Mouse (Mus musculus): Measurements from ENCODE around the gene Birc3.
"Not testable (repeated sequence)": the region's sequence is repeated elsewhere in the genome, so short reads cannot be mapped to it uniquely, and the experiment has no call there.

The Birc3 gene

DNA sequence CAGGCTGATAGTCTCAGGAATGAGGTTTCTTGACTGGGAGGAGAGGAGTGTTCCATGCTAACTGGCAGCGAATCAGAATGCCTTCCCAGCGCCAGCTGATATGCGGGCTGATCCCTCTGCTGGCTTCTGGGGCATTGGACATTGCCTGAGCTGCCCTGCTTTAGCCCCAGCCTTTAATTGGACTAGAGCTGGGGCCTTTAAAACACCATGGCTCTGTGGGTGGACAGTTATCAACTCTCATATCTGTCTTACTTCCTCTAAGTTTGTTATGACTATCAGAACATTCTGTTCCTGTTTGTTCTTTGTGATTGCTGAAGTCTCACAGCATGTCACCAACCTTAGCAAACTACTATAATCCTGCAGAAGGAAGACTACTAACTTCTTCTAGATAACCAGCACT, 5.0 kb downstream of the Birc3 start:
- no peak for DNase-seq (ENCODE audit: low read depth, low spot score)

DNA sequence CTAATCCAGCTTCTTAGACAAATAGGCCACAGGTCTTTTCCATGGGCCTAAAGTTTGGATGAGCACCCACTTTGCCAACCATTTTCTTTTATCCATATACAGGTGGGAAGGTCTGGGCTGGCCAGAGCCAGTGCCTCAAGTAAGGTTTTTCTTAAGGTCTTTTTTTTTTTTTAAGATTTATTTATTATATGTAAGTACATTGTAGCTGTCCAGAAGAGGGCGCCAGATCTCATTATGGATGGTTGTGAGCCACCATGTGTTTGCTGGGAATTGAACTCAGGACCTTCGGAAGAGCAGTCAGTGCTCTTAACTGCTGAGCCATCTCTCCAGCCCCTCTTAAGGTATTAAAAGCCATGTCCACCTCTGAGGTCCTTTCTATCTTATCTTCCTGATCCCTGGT, 6.0 kb downstream of the Birc3 start:
- DNase-seq (ENCODE audit: low read depth, low spot score) = not testable (repeated sequence)

DNA sequence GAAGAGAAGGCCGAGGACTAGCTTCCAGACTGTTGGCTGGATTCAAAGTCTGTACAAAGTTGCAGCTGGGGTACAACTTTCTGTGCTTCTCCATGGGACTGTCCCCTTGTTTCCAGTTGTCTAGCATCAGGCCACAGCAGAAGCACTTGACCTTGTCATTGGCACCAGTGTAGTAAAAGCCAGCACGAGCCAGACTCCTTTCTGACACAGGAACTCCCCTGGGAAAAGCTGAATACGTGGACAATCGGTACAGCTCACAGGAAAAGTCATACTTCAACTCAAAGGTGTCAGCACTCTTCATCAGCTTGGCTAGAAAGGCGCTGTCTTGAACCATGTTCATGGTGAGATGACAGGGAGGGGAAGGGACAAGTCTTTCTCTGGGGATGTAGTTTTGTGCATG, 12.0 kb downstream of the Birc3 start:
- no peak for DNase-seq (ENCODE audit: low read depth, low spot score)

DNA sequence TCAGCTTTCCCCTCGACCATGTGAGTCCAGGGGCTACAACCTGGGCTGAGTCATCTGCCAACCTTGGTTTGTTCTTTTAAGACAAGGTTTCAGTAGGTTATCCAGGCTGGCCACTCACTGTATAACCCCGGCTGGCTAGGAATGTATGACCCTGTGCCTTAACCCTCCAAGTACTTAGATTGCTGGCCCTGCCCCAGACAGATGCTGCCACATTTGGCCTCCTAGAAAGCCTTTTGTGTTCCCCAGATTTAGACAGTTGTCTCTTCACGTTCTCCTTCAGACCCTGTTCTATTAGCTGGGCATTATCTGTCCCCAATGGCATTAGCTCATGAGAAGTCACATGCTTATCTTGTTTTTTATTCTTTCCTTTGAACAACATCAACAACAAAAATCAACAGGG, 17.1 kb downstream of the Birc3 start:
- DNase-seq (ENCODE audit: low read depth, low spot score) = no peak

DNA sequence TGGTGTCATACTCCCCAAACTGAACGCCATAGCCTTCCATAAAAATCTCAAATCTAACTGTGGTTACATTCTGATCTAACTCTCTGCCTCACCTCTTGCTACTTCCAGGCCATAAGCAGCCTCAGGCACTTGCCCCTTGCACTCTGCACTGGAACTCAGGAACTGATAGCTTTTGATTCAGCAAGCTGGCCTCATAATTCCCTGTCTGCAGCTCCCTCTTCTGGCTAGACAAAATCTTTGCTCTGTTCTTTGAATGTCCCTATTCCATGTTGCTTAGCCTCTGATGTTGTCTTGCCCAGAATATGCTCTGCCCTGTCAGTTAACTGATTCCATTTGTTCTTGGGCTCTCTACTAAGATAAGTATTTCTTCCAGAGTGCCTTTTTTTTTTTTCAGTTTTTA, 17.6 kb downstream of the Birc3 start:
- DNase-seq (ENCODE audit: low read depth, low spot score) = no peak

DNA sequence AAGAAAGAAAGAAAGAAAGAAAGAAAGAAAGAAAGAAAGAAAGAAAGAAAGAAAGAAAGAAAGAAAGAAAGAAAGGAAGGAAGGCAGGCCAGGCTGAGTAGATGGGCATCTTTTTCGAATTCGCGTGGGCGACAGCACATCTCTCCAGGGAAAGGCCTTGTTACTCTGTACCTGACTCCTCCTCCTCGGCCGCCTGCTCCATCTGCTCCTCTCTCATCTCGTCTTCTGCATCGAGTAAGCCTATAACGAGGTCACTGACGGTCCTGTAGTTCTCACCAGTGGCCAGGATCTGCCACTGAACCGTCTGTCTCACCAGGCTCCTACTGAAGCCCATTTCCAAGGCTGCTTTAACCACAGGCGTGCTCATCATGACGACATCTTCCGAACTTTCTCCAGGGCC, 18.8 kb downstream of the Birc3 start:
- not testable (repeated sequence) for DNase-seq (ENCODE audit: low read depth, low spot score)

DNA sequence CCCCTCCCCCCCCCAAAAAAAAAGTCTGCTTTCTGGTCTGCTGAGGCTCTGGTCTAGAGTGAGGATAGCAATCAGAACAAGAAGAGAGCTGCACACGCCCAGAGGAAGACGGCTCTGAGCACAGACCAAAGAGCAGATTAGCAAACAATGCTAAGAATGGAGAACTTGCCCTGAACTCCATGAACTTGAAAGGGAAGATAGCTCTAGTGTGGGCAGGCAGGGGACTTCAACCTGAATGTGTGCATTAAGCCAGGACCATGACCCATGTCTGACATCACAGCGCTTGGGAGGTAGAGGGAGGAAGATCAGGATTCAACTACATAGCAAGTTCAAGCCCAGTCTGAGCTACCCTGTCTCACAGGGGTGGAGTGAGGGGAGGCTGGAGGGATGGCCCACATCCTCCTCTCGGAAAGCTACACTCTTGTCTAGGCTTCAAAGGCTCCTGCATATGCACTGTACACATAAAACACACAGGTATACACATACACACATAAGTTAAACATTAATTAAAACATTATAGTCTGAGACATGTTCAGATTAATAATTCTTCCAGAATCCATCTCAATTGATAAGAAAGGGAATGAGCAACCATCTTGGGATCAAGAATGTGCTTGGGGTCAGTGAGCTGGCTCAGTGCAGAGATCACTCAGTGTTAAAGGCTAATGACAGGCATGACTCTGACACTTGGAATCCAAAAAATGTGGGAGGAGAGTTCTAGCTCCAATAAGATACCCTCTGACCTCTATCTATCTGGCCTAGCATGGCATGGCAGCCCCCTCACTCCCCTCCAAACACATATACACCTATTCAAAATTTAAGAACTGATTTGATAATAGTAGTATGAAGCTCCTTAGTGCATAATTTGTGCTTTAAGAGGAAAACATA, 20.4 kb downstream of the Birc3 start:
- no peak for DNase-seq (ENCODE audit: low read depth, low spot score)

DNA sequence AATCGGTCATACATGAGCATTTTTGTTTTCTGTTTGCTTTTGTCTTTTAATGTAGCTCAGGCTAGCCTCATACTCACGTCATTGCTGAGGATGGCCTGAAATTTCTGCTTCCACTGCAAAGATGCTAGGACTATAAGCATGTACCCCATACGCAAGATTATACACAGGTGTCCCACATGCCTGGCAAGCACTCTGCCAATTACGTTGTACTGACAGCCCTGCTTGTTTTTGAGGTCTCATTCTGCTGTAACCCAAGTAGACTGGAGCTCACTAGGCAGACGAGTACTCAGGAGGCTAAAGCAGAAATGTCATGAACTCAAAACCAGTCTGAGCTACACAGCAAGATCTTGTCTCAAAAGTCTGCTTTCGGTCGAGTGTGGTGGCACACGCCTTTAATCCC, 21.1 kb downstream of the Birc3 start:
- no peak for DNase-seq (ENCODE audit: low read depth, low spot score)

DNA sequence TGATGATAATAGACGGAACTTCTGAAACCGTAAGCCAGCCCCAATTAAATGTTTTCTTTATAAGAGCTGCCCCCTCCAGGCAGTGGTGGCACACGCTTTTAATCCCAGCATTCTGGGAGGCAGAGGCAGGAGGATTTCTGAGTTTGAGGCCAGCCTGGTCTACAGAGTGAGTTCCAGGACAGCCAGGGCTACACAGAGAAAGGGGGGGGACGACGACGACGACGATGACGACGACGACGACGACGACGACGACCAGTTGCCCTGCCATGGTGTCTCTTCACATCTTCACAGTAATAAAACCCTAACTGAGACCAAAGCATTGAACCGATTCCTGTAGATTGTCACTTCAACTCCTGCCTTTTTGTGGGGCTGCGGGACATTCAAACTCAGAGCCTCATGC, 24.8 kb downstream of the Birc3 start:
- no peak for DNase-seq (ENCODE audit: low read depth, low spot score)

DNA sequence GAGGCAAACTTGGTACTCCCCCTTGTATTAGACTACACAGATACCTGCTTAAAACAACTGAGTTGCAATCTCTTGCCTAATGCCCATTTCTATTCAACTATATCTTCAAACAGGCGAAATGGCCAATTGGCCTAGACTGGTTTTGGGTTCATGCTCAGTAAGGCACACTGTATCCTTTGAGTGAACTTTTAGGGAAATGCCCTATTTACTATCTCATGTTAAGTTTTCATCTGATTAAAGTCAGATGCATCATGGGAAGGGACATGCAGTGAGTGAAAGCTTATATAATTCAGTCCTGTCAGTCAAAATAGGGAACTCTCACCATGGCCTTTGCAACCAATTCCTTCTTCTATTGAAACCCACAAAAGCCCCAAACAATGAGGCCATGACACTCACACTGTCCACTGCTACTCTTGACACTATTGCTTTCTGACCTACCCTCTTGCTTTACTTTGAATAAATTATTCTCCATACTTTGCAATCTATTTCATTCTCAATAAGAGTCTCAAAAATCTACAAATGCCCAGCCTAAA, 26.3 kb downstream of the Birc3 start:
- DNase-seq (ENCODE audit: low read depth, low spot score) = no peak

DNA sequence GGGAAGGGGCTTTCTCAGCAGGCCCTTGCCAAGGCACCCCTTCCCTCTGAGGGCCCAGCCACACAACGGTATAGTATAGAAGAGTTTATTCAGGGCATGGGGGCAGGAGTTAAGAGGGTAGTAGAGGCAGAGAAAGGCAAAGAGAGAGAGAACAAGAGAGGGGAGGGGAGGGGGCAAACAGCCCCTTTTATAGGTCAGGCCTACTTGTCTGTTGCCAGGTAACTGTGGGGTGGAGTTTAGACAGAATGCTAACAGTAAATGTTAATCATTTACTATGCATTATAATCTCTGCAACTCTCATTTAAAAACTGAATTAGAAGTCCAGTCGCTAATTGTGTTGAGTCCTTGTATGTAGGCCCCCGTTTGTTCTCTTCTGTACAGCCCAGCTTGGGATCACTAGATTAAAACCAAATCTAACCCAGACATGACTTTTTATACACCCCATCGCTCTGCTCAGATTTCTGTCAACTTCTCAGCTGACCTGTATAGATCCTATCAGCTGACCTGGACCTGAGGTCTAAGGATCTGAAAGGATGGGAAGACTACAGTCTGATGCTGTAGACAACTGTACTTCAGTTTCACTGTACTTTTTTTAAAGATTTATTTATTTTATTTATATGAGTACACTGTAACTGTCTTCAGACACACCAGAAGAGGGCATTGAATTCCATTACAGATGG, 27.6 kb downstream of the Birc3 start:
- DNase-seq (ENCODE audit: low read depth, low spot score) = no peak

DNA sequence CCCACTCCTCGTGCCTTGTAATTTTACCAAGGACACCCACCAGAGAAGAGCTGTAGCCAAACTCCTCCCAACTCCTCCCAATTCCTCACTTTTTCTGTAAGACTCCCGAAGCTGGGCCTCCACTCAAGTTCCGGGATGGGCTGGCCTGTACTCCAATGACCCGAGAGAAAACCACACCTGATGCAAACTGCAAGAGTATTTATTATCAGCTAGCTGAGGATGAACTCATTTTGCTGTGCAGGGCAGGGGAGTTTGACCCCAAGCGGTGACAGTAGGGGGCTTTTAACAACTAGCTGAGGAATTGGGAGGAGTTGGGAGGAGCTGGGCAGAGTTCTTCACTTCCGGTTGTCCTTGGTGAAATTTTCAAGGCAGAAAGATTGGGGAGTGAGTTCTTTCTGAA, 31.8 kb downstream of the Birc3 start:
- DNase-seq (ENCODE audit: low read depth, low spot score) = no peak

DNA sequence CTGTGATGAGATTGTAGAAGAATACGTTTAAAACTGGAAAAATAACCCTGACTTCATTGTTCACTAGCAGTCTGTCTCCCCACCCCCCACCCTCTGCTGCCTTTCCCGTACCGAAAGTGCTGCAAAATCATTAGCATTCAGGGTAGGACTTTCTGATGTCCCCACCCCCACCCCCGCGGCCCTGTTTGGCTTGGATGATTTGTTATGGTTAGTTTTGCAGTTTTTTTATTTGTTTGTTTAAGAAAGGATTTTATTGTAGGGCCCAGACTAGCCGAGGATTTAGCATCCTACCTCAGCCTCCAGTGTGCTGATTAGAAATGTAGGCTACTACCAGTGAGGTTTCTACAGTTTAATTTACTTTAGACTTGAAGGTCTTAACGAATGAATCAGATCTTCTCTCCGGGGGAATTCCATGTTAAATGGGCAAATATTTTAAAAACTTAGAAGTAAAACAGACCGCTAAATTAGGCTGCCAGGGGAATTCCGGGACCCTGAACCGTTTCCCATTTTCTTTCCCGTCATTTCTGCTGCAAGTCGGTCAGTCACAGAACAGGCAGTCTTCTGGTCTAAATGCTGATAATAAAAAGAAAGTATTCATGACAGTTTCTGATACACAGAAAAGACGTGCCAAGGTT, 35.1 kb downstream of the Birc3 start:
- DNase-seq (ENCODE audit: low read depth, low spot score) = peak; percentile 29

DNA sequence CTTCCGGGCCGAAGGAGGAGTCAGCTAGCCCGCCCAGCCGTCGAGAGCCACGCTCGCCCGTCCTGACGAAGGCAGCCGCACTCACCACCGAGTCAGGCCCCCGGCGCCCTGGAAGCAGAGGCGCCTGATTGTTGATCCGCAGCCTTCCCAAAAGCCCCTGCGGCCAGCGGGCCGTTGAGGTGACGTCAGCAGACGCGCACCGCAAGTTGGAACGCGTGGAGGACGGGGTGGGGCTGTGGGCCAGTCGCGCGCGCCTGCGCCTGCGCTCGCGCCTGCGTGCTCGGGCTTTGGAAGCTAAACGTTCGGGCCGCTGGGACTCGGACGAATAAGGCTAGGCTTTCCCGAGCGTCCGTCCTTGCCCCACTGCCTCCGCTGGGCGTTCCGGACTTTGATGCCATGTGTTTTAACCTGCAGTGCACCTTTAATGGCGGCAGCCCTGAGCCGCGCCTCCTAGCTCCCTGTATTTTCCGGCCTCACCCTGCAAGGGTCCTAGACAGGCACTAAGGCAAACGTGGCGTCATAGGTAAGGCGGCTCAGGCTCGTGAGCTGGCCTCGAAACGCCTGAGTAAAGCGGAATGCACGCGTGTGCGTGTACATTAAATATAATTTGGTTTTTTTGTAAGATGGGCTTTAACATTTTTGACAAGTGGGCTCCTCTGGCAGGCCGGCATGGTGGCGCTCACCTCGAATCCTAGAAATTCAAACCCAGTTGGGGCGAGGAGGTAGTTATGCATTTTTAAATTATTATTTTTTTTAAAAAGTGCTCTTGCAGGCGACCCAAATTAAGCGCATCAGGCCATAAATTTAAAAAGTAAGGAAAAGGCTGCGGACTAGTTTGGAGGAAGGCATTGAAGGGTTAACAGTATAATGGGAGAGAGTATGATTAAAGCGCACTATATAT, 35.8 kb downstream of the Birc3 start, which contains the start of gene Birc2:
TSS of gene Birc2 (minus strand) at position 160 of the 901 bp plus-strand sequence.
- peak; percentile 96 for DNase-seq (ENCODE audit: low read depth, low spot score)

DNA sequence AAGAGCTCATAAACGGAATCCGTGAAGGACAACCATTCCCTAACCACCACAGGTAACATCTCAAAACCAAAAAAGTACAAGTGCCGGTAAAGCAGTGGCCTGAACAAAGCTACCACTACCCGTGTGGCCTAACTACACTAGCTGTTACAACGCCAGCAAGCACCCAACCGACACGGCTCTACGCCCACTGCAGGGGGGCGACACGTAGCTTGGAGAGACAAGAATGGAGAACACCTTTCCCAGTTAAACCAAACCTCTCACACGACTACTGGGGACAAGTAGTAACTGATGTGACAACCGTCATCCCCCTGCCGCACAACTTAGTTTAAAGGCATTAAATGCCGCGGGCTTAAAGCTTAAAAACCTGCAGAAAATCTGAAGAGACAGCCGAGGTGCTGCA, 36.7 kb downstream of the Birc3 start:
- DNase-seq (ENCODE audit: low read depth, low spot score) = peak; percentile 27

DNA sequence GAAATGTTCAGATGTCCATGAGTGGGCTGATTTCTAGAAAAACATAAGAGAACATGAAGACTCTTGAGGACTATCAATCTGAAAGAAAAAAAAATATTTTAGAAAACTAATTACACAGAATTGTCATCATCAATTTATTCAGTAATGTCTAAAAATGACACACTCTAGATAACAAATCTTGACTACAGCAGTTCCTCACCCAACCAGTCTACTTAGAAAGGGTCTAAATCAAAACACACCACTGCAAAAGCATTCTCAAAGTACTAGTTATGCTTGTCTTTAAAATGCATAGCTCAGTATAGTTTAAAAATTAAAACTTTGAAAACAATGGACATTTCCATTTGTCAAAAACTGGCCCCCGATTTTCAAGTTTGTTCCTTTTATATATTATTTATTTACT, 37.7 kb downstream of the Birc3 start:
- DNase-seq (ENCODE audit: low read depth, low spot score) = no peak

DNA sequence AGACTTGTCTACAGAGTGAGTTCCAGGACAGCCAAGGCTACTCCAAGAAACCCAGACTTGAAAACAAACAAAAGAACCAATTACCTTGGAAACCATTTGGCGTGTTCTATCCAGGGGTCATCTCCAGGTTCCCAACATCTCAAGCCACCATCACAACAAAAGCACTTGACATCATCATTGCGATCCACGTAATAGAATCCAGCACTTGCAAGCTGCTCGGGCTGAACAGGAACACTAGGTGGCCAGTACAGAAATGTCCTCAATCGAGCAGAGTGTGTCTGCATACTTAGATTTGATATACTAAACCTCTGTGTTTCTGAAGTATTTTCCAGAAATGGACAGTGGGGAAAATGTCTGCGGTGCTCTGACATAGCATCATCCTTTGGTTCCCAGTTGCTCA, 39.6 kb downstream of the Birc3 start:
- DNase-seq (ENCODE audit: low read depth, low spot score) = no peak

DNA sequence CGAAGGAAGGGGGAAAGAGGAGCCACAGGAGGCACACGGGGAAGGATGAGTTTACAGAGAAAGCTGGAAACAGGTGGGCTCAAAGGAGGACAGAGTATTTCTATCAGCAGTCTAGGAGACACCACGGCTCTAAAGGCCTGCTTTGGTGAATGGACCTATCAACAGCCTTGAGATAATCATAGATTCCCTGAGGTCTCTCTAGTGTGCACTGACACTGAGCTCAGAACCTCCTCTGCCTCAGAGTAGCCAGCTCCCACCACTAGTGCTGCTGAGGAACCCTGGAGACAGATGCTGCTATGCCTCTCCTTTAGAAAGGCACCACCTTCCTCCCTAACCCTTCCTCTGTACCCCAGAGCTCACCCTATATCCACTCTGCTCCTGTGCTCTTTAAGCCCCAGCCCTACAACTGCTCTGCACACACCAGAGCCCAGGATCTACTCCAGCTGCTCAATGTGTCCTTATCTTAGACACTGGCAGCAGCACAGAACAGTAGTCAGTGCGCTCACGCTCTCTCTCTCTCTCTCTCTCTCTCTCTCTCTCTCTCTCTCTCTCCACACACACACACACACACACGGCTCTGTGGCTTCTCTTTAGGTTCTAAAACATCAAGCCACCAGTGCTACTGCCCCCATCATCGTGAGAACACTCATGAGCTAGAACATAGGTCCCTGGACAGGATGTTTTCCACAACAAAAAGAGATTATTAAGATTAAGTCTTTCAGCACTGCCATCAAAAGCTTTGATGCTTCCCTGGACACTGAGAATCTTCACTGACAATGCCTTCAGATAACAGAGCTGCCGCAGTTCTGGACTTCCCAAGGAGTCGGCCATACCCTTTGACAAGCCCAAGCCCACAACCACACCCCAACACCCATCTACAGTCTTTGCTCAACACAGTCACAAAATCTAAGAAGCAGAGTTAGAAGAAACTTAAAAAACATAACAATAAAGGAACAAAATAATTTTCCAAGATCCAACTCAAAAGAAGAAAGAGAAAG, 43.2 kb downstream of the Birc3 start:
- no peak for DNase-seq (ENCODE audit: low read depth, low spot score)

DNA sequence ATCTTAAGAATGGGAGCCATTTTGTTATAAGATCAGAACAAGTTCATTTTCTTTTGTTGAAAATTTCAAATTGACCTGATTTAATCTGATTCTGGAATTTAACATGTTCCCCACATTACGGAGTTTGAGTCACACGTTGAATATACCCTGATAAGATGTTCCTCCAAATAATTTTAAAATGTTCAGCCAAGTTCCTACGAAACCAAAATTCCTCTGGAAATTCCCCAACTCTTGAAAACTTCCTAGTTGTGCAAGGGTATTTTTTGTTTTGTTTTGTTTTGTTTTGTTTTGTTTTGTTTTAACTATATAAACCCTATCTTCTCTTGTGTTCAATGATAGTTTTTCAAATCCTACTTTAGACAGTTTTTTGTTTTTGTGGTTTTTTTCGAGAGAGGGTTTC, 44.3 kb downstream of the Birc3 start:
- DNase-seq (ENCODE audit: low read depth, low spot score) = no peak

DNA sequence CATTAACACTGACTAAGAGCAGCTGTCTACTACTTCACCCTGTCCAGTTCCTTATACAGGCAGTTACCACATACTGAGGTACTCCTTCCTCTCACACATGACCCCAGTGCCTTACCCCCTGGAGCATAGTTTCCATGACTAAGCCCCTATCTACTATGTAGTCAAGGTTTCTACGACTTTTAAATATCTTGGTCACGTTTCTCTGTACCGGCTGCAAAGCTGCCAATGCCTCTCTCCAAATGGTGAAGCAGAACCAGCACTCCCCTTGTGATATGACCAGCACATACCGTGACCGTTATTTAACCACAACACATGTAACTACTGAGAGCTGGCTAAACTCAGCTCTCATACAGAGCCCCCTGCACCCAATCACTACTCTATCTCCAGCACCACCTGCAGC, 48.1 kb downstream of the Birc3 start:
- no peak for DNase-seq (ENCODE audit: low read depth, low spot score)
